Mouse (Mus musculus): ENCODE measurements around the gene Lyl1. TPM values are rescaled to one million over a fixed set of nuclear protein-coding genes. Genes with fewer than 3 reads are reported as not detected.

The Lyl1 gene
- polyA plus RNA-seq, 1 experiment from 2014 or later = 3.5 TPM

- no peaks in the 10 kb centered on the region for H3K9me3 ChIP-seq (ENCODE audit: control insufficient read depth)
- H3K9ac ChIP-seq (ENCODE audit: low read depth, low read length) = no peak within 1 kb of the TSS
- ATAC-seq = peak; percentile 94
- 0 out of 2 replicates have a peak, but pooled peaks cover 2% of the 10 kb centered on the region for H3K36me3 ChIP-seq (ENCODE audit: control insufficient read depth, insufficient read depth)
- H3K27me3 ChIP-seq (replicated peaks; ENCODE audit: control insufficient read depth, insufficient read depth, low read length) = 0 out of 2 replicates have a peak, but pooled peaks cover 2% of the 10 kb centered on the region
- H3K4me1 ChIP-seq (replicated peaks; ENCODE audit: control insufficient read depth, insufficient read depth, low read length) = peaks cover 13% of the 10 kb centered on the region
- TF ChIP-seq CTCF (IDR thresholded peaks at IDR 0.05; ENCODE audit: low read depth) = peak; percentile 70
- 7% methylated on average over 10 of the region's 10 CpGs for WGBS
- H3K4me3 ChIP-seq (ENCODE audit: low read depth, low read length) = no peak within 1 kb of the TSS
- peak within 1 kb of the TSS; percentile 62; the same call in 1 of the 2 replicates for H3K27ac ChIP-seq (ENCODE audit: low read depth, low read length)
- H3K4me2 ChIP-seq (replicated peaks; ENCODE audit: low read depth) = peak within 1 kb of the TSS; percentile 40
Observed at GRCm38 (mm10) chr8:84722850-84723570, 21.8 kb downstream of the Lyl1 start, which contains the start of gene G430095P16Rik. G430095P16Rik (plus strand) TSS chr8:84723007.

GRCm38 (mm10) chr8:84723571-84723900 is 22.3 kb downstream of the Lyl1 start:
- WGBS = 31% methylated on average over 7 of the region's 7 CpGs
- H3K27ac ChIP-seq (ENCODE audit: low read depth, low read length) = peak overlapping the region; percentile 62; the same call in 1 of the 2 replicates
- no peak overlapping the region for H3K9ac ChIP-seq (ENCODE audit: low read depth, low read length)
- no peak overlapping the region for H3K4me3 ChIP-seq (ENCODE audit: low read depth, low read length)
- ATAC-seq = no peak
- H3K27me3 ChIP-seq (replicated peaks; ENCODE audit: control insufficient read depth, insufficient read depth, low read length) = 0 out of 2 replicates have a peak, but pooled peaks cover 2% of the 10 kb centered on the region
- H3K36me3 ChIP-seq (ENCODE audit: control insufficient read depth, insufficient read depth) = 0 out of 2 replicates have a peak, but pooled peaks cover 2% of the 10 kb centered on the region
- peaks cover 13% of the 10 kb centered on the region for H3K4me1 ChIP-seq (replicated peaks; ENCODE audit: control insufficient read depth, insufficient read depth, low read length)
- TF ChIP-seq CTCF (IDR thresholded peaks at IDR 0.05; ENCODE audit: low read depth) = no peak
- no peaks in the 10 kb centered on the region for H3K9me3 ChIP-seq (ENCODE audit: control insufficient read depth)
- H3K4me2 ChIP-seq (replicated peaks; ENCODE audit: low read depth) = peak overlapping the region; percentile 40

GRCm38 (mm10) chr8:84724683-84725082 is 23.4 kb downstream of the Lyl1 start:
- Histone ChIP-seq H3K27ac (ENCODE audit: low read depth, low read length) (no peak overlapping the region), H3K36me3 (ENCODE audit: control insufficient read depth, insufficient read depth) (0 out of 2 replicates have a peak, but pooled peaks cover 2% of the 10 kb centered on the region), H3K9ac (ENCODE audit: low read depth, low read length) (no peak overlapping the region), H3K27me3 (replicated peaks; ENCODE audit: control insufficient read depth, insufficient read depth, low read length) (0 out of 2 replicates have a peak, but pooled peaks cover 2% of the 10 kb centered on the region), H3K4me1 (replicated peaks; ENCODE audit: control insufficient read depth, insufficient read depth, low read length) (peaks cover 13% of the 10 kb centered on the region), H3K9me3 (ENCODE audit: control insufficient read depth) (no peaks in the 10 kb centered on the region), H3K4me2 (replicated peaks; ENCODE audit: low read depth) (no peak overlapping the region), H3K4me3 (ENCODE audit: low read depth, low read length) (no peak overlapping the region)
- WGBS = 61% methylated on average over 9 of the region's 9 CpGs
- no peak for ATAC-seq
- no peak for TF ChIP-seq CTCF (IDR thresholded peaks at IDR 0.05; ENCODE audit: low read depth)

GRCm38 (mm10) chr8:84725246-84725940 is 24.1 kb downstream of the Lyl1 start:
- Histone ChIP-seq H3K9ac (ENCODE audit: low read depth, low read length) (no peak overlapping the region), H3K4me3 (ENCODE audit: low read depth, low read length) (no peak overlapping the region), H3K36me3 (ENCODE audit: control insufficient read depth, insufficient read depth) (0 out of 2 replicates have a peak, but pooled peaks cover 2% of the 10 kb centered on the region), H3K27me3 (replicated peaks; ENCODE audit: control insufficient read depth, insufficient read depth, low read length) (no peaks in the 10 kb centered on the region), H3K9me3 (ENCODE audit: control insufficient read depth) (no peaks in the 10 kb centered on the region), H3K4me2 (replicated peaks; ENCODE audit: low read depth) (no peak overlapping the region), H3K4me1 (replicated peaks; ENCODE audit: control insufficient read depth, insufficient read depth, low read length) (peaks cover 13% of the 10 kb centered on the region), H3K27ac (ENCODE audit: low read depth, low read length) (no peak overlapping the region)
- 68% methylated on average over 10 of the region's 10 CpGs for WGBS
- no peak for ATAC-seq
- no peak for TF ChIP-seq CTCF (IDR thresholded peaks at IDR 0.05; ENCODE audit: low read depth)

GRCm38 (mm10) chr8:84725941-84726259 is 24.6 kb downstream of the Lyl1 start:
- Histone ChIP-seq H3K27me3 (replicated peaks; ENCODE audit: control insufficient read depth, insufficient read depth, low read length) (no peaks in the 10 kb centered on the region), H3K4me2 (replicated peaks; ENCODE audit: low read depth) (no peak overlapping the region), H3K27ac (ENCODE audit: low read depth, low read length) (no peak overlapping the region), H3K36me3 (ENCODE audit: control insufficient read depth, insufficient read depth) (0 out of 2 replicates have a peak, but pooled peaks cover 2% of the 10 kb centered on the region), H3K9me3 (ENCODE audit: control insufficient read depth) (no peaks in the 10 kb centered on the region), H3K4me3 (ENCODE audit: low read depth, low read length) (no peak overlapping the region), H3K4me1 (replicated peaks; ENCODE audit: control insufficient read depth, insufficient read depth, low read length) (peaks cover 14% of the 10 kb centered on the region), H3K9ac (ENCODE audit: low read depth, low read length) (no peak overlapping the region)
- ATAC-seq = no peak
- peak; percentile 67 for TF ChIP-seq CTCF (IDR thresholded peaks at IDR 0.05; ENCODE audit: low read depth)
- 38% methylated on average over 3 of the region's 3 CpGs for WGBS

- Histone ChIP-seq H3K4me1 (replicated peaks; ENCODE audit: control insufficient read depth, insufficient read depth, low read length) (peaks cover 20% of the 10 kb centered on the region), H3K27me3 (replicated peaks; ENCODE audit: control insufficient read depth, insufficient read depth, low read length) (no peaks in the 10 kb centered on the region), H3K36me3 (ENCODE audit: control insufficient read depth, insufficient read depth) (0 out of 2 replicates have a peak, but pooled peaks cover 2% of the 10 kb centered on the region), H3K4me3 (ENCODE audit: low read depth, low read length) (no peak overlapping the region), H3K4me2 (replicated peaks; ENCODE audit: low read depth) (no peak overlapping the region), H3K27ac (ENCODE audit: low read depth, low read length) (no peak overlapping the region), H3K9me3 (ENCODE audit: control insufficient read depth) (no peaks in the 10 kb centered on the region), H3K9ac (ENCODE audit: low read depth, low read length) (no peak overlapping the region)
- ATAC-seq = no peak
- no peak for TF ChIP-seq CTCF (IDR thresholded peaks at IDR 0.05; ENCODE audit: low read depth)
- WGBS = 83% methylated on average over 3 of the region's 3 CpGs
Observed at GRCm38 (mm10) chr8:84728474-84728873, 27.2 kb downstream of the Lyl1 start.
